Comparison of ENCODE assay signal across 8 mouse cellular contexts in the genomic region with DNA sequence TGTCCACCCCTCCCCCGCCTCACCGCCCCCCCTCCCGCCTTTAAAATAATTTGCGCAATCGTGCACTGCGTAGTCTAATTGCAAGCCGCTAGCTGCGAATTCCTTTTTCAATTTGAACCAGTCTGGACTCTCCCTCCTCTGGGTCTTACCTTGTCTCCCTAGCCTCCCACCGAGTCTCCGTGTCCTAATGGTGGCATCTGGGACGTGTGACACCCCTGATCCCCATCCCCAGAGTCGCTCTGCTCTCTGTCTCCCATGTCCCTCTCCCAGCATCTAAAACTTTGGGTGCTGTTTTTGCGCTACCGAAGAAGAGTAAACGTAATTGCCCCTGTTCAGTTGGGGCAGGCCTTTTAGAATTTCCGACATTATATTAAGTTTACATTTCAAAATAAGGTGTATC. TPM values are rescaled to one million over a fixed set of nuclear protein-coding genes. Genes with fewer than 3 reads are reported as not detected.
DNase-seq lines count a peak whose midpoint lies in the region; ATAC-seq and TF ChIP-seq lines count a peak whose summit lies in the region.

No protein-coding gene starts in this region.

- 0 out of 2 replicates have a peak overlapping the region, but pooled peaks have one; percentile 43 for H3K9ac ChIP-seq in hindbrain, embryonic 13.5 days

- DNase-seq in embryo, embryonic 9.5 days (ENCODE audit: extremely low spot score) = peak; percentile 29
- DNase-seq in embryo, embryonic 11 days = no peak
- no peak for DNase-seq in natural killer cell, adult 2 months (ENCODE audit: low spot score in 2 of 2)
- DNase-seq in c-Kit-positive CD71-positive TER-119-positive erythroid progenitor cells, embryonic 14.5 days (ENCODE audit: low spot score) = no peak
- DNase-seq in left cerebral cortex, postnatal 36 days (ENCODE audit: low spot score in 2 of 2) = no peak

- H3K4me2 ChIP-seq in hindbrain, embryonic 13.5 days = peak overlapping the region; percentile 50

- no peaks in the 10 kb centered on the region for H3K9me3 ChIP-seq in hindbrain, embryonic 13.5 days

- no peak for TF ChIP-seq CTCF in bone marrow macrophage, adult 2 months (IDR thresholded peaks at IDR 0.05; ENCODE audit: low read depth, low read length)

- no peaks in the 10 kb centered on the region for H3K36me3 ChIP-seq in hindbrain, embryonic 13.5 days
- H3K36me3 ChIP-seq in macrophage (ENCODE audit: inconsistent target) = no peaks in the 10 kb centered on the region

- intact Hi-C loops in left cerebral cortex, postnatal 36 days (cut with DNase I) = loop anchor here (2.0 kb wide), 1 partner anchor 69 kb away; no protein-coding TSS in a partner anchor

- TF ChIP-seq POLR2A in bone marrow macrophage, adult 2 months (IDR thresholded peaks at IDR 0.05; ENCODE audit: borderline replicate concordance, low read depth, low read length) = no peak

- no peak for ATAC-seq in hindbrain, embryonic 13.5 days (ENCODE audit: low FRiP score)

- WGBS in hindbrain, embryonic 13.5 days = 1% methylated on average over 16 of the region's 16 CpGs
- WGBS in macrophage (ENCODE audit: missing documents) = 6% methylated on average over 16 of the region's 16 CpGs

- no peaks in the 10 kb centered on the region for H3K79me2 ChIP-seq in macrophage (ENCODE audit: inconsistent target)

- H3K4me3 ChIP-seq in bone marrow macrophage, adult 2 months (ENCODE audit: insufficient read depth, low read length) = peak overlapping the region; percentile 54
- peak overlapping the region; percentile 24 for H3K4me3 ChIP-seq in hindbrain, embryonic 13.5 days
- H3K4me3 ChIP-seq in macrophage (ENCODE audit: inconsistent target) = peak overlapping the region; percentile 31

- H3K4me1 ChIP-seq in bone marrow macrophage, adult 2 months (ENCODE audit: control insufficient read depth, insufficient read depth, low read length) = peaks cover 18% of the 10 kb centered on the region
- peaks cover 19% of the 10 kb centered on the region for H3K4me1 ChIP-seq in hindbrain, embryonic 13.5 days (replicated peaks)

- peaks cover 75% of the 10 kb centered on the region for H3K27me3 ChIP-seq in hindbrain, embryonic 13.5 days

- no peak overlapping the region for H3K27ac ChIP-seq in bone marrow macrophage, adult 2 months (ENCODE audit: insufficient read depth, low read depth, low read length)
- no peak overlapping the region for H3K27ac ChIP-seq in hindbrain, embryonic 13.5 days
- H3K27ac ChIP-seq in macrophage = no peak overlapping the region

RNA-seq across cellular contexts. Expression of a gene that starts 0.7 kb away (rescaled TPM):
- polyA plus RNA-seq in bone marrow macrophage, adult 2 months (2012; ENCODE audit: insufficient read depth, insufficient read length, missing spikeins) = 13.0 and 15.8 TPM in 2 replicates
- polyA plus RNA-seq in hindbrain, embryonic 13.5 days (2015; fragmentation: Nextera tagmentation; extraction: Ambion mirVana) = 0.47 and 0.75 TPM in 2 replicates
- 100 to 1,000 TPM in 1 of 26 experiments, 10 to 100 TPM in 22, 1 to 10 TPM in 3; 7.7 to 125 (median 33.7) TPM for total RNA-seq in macrophage (2018; cell fraction: chromatin; rRNA removed)
- total RNA-seq in macrophage (2018; cell fraction: cytosol; rRNA removed) = 100 to 1,000 TPM in 3 of 26 experiments, 10 to 100 TPM in 22, 1 to 10 TPM in 1; 9.7 to 136 (median 25.5) TPM
- total RNA-seq in macrophage (2018; cell fraction: nucleus; rRNA removed) = 100 to 1,000 TPM in 5 of 26 experiments, 10 to 100 TPM in 21; 11.4 to 170 (median 60.9) TPM
- polyA plus RNA-seq in macrophage (2018) = 6.0 to 14.6 TPM (median 13.7 TPM) in 3 replicates
- under 1 TPM; 0.59 to 0.84 TPM for total RNA-seq in left cerebral cortex, postnatal 36 days (2021)
